Mouse (Mus musculus): ENCODE data around the gene Inf2. TPM values are rescaled to one million over a fixed set of nuclear protein-coding genes. Genes with fewer than 3 reads are reported as not detected.

Gene Inf2
- 2.2 TPM for polyA plus RNA-seq (2014; fragmentation: Illumina TruSeq; extraction: RNeasy Lipid Tissue Mini Kit (QIAGEN cat#74804); ENCODE audit: low read depth, low replicate concordance)

DNA sequence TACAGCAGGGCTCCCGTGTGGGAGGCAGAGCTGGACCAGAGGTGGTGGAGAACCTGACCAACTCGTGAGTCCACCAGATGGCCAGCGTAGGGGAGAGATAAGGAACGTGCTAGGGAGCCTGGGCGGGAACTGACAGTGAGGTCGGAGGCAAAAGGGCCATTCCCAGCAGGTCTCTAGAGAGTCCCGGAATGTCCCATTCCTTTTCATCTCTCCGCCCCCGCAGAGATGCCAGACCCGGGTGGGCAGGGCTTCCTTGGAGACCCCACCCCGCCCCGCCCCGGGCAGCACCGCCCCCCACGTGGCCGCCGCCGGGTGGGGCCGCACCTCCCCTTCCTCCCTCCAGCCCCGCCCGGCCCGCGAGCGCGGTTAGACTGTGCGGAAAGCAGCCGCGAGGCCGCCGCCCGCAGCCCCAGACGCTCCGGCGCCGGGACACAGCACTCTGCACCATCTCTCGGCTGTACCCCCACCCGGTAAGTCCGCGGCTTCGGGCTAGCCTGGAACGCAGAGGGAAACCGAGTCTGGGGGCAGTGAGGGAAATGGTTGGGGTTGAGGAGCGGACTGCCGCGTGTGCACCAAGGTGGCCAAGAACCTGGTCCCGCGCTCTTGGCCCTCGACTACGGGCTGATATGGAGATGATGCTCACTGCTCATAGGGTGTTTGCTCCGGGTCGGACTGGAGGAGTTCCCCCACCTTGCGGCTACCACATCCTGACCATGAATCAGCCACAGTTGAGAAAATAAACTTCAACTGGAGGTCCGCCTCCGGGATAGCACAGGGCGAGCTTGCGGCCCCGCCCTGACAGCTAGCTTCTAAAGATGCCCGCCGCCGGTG is at the start of gene Inf2:
Gene Inf2 (plus strand): TSS at position 359 of the 831 bp plus-strand sequence.

DNA sequence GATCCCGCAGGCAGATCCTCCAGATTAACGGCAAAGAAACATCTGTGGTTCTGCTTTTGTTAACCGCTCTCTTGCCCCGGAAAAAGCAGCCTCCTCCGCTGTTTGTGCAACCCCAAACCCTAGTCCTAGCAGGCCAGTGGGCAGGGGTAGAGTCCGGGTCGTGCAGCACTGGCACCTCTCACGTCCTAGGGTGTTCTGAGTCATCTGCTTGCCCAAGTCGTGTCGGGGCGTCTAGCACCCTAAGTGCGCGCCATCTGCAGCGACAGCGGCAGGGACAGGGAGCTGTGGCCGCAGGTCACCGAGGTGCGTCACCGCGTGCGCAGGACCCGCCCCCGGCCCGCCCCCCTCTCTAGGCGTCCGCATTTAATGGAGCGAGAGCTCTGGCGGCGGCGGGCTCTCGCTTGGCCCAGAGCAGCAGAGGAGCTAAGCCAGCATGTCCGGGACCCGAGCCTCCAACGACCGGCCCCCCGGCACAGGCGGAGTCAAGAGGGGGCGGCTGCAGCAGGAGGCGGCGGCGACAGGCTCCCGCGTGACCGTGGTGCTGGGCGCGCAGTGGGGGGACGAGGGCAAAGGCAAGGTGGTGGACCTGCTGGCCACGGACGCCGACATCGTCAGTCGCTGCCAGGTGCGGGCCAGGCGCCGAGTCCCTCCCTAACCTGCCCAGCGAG is 31.2 kb downstream of the Inf2 start, which contains the start of gene Adssl1:
Gene Adssl1 (plus strand): TSS at position 360 of the 668 bp plus-strand sequence.

GRCm38 (mm10) chr12:112644180-112644854 is 55.7 kb downstream of the Inf2 start, which contains the start of gene Siva1:
Gene Siva1, plus strand, starts transcription at chr12:112644679.

Other genes starting within 250 kb of the Inf2 start
- gene A530016L24Rik, start 99.3 kb upstream of the Inf2 start, polyA plus RNA-seq (2014; fragmentation: Illumina TruSeq; extraction: RNeasy Lipid Tissue Mini Kit (QIAGEN cat#74804); ENCODE audit: low read depth, low replicate concordance): 0.16 TPM
- not detected for gene Tmem179, start 72.0 kb upstream of the Inf2 start, polyA plus RNA-seq (2014; fragmentation: Illumina TruSeq; extraction: RNeasy Lipid Tissue Mini Kit (QIAGEN cat#74804); ENCODE audit: low read depth, low replicate concordance)
- gene Adssl1, start 31.3 kb downstream of the Inf2 start, polyA plus RNA-seq (2014; fragmentation: Illumina TruSeq; extraction: RNeasy Lipid Tissue Mini Kit (QIAGEN cat#74804); ENCODE audit: low read depth, low replicate concordance): 0.41 TPM
- 1.9 TPM for gene Siva1, start 55.9 kb downstream of the Inf2 start, polyA plus RNA-seq (2014; fragmentation: Illumina TruSeq; extraction: RNeasy Lipid Tissue Mini Kit (QIAGEN cat#74804); ENCODE audit: low read depth, low replicate concordance)
- 7.6 TPM for gene Akt1, start 86.1 kb downstream of the Inf2 start, polyA plus RNA-seq (2014; fragmentation: Illumina TruSeq; extraction: RNeasy Lipid Tissue Mini Kit (QIAGEN cat#74804); ENCODE audit: low read depth, low replicate concordance)
- 0.91 TPM for gene Zbtb42, start 90.0 kb downstream of the Inf2 start, polyA plus RNA-seq (2014; fragmentation: Illumina TruSeq; extraction: RNeasy Lipid Tissue Mini Kit (QIAGEN cat#74804); ENCODE audit: low read depth, low replicate concordance)
- gene Cep170b, start 131.7 kb downstream of the Inf2 start, polyA plus RNA-seq (2014; fragmentation: Illumina TruSeq; extraction: RNeasy Lipid Tissue Mini Kit (QIAGEN cat#74804); ENCODE audit: low read depth, low replicate concordance): 23.2 TPM
- 0.60 TPM for gene Pld4, start 171.9 kb downstream of the Inf2 start, polyA plus RNA-seq (2014; fragmentation: Illumina TruSeq; extraction: RNeasy Lipid Tissue Mini Kit (QIAGEN cat#74804); ENCODE audit: low read depth, low replicate concordance)
- gene Ahnak2, start 213.9 kb downstream of the Inf2 start, polyA plus RNA-seq (2014; fragmentation: Illumina TruSeq; extraction: RNeasy Lipid Tissue Mini Kit (QIAGEN cat#74804); ENCODE audit: low read depth, low replicate concordance): 13.3 TPM
- gene Clba1, start 220.2 kb downstream of the Inf2 start, polyA plus RNA-seq (2014; fragmentation: Illumina TruSeq; extraction: RNeasy Lipid Tissue Mini Kit (QIAGEN cat#74804); ENCODE audit: low read depth, low replicate concordance): 0.28 TPM
- 8.8 TPM for gene Cdca4, start 240.6 kb downstream of the Inf2 start, polyA plus RNA-seq (2014; fragmentation: Illumina TruSeq; extraction: RNeasy Lipid Tissue Mini Kit (QIAGEN cat#74804); ENCODE audit: low read depth, low replicate concordance)

Data from sigmoid colon, adult 10 weeks (tissue).